Mouse (Mus musculus) erythroblast, embryonic 14.5 days (primary cell): ENCODE measurements around the gene Spata2.

ENCODE experiments used
- GATA1 ChIP-seq: IDR thresholded peaks from 2 replicates; pipeline ENCODE4 v1.6.1; 2012; ENCODE audit warnings: low read length, inconsistent platforms, mixed read lengths
- TAL1 ChIP-seq: IDR thresholded peaks from 3 replicates; pipeline ENCODE4 v1.6.1; 2012; ENCODE audit warnings: low read length, inconsistent platforms, mixed read lengths

- TF ChIP-seq TAL1 (no peak), GATA1 (no peak)
Measured at GRCm38 (mm10) chr2:167471585-167471984, 21.1 kb downstream of the Spata2 start.
